Mouse (Mus musculus) erythroblast, embryonic 14.5 days (primary cell): Measurements from ENCODE around the gene Slc13a1.

Source experiments
- GATA1 ChIP-seq: IDR thresholded peaks from 2 replicates; pipeline ENCODE4 v1.6.1; 2012; ENCODE audit warnings: low read length, inconsistent platforms, mixed read lengths
- TAL1 ChIP-seq: IDR thresholded peaks from 3 replicates; pipeline ENCODE4 v1.6.1; 2012; ENCODE audit warnings: low read length, inconsistent platforms, mixed read lengths

- TF ChIP-seq GATA1 = no peak
- no peak for TF ChIP-seq TAL1
Measured at GRCm38 (mm10) chr6:24072804-24073203, 95.1 kb downstream of the Slc13a1 start.
